Mouse (Mus musculus) heart, embryonic 11.5 days (tissue): ENCODE results near the gene Plxna2. TPM values are rescaled to one million over a fixed set of nuclear protein-coding genes. Genes with fewer than 3 reads are reported as not detected.
A peak's percentile ranks its signal among the peaks of the same experiment; 100 is the strongest.

Source experiments
- ATAC-seq: fragments of 200-750 bp; cut with Nextera tagmentation; replicated peaks from 2 replicates; pipeline ENCODE4 v1.8.0; 2017; ENCODE audit warnings: moderate library complexity; ENCODE audit not compliant: insufficient number of reproducible peaks, low FRiP score, low TSS enrichment
- H3K27ac ChIP-seq: fragments of 300-500 bp; sonication (generic); 2 replicates; pipeline ENCODE4 v1.5.1; 2014; ENCODE audit warnings: mild to moderate bottlenecking, low read depth, low read length
- H3K27me3 ChIP-seq: fragments of 300-500 bp; sonication (generic); 2 replicates; pipeline ENCODE4 v1.6.1; 2014; ENCODE audit warnings: mild to moderate bottlenecking, low read length, mixed read lengths; ENCODE audit not compliant: control insufficient read depth, insufficient read depth
- H3K36me3 ChIP-seq: fragments of 300-500 bp; sonication (generic); 2 replicates; pipeline ENCODE4 v1.6.1; 2014; ENCODE audit warnings: mild to moderate bottlenecking, low read length, moderate library complexity, mixed read lengths; ENCODE audit not compliant: control insufficient read depth, insufficient read depth
- H3K4me1 ChIP-seq: fragments of 300-500 bp; sonication (generic); 2 replicates; pipeline ENCODE4 v1.6.1; 2014; ENCODE audit warnings: low read length; ENCODE audit not compliant: control insufficient read depth, insufficient read depth
- H3K4me2 ChIP-seq: fragments of 300-500 bp; sonication (generic); 2 replicates; pipeline ENCODE4 v1.6.1; 2014; ENCODE audit warnings: mild to moderate bottlenecking, moderate library complexity
- H3K4me3 ChIP-seq: fragments of 300-500 bp; sonication (generic); 2 replicates; pipeline ENCODE4 v1.5.1; 2014; ENCODE audit warnings: low read depth, low read length
- H3K9ac ChIP-seq: fragments of 300-500 bp; sonication (generic); 2 replicates; pipeline ENCODE4 v1.6.1; 2014; ENCODE audit warnings: mild to moderate bottlenecking, low read depth, low read length, moderate library complexity
- H3K9me3 ChIP-seq: fragments of 300-500 bp; sonication (generic); replicated peaks from 2 replicates; pipeline ENCODE4 v1.6.1; 2016; ENCODE audit warnings: low read length; ENCODE audit not compliant: control insufficient read depth
- WGBS: fragments of 180-500 bp; shearing (Covaris S2); extraction: QIAGEN DNeasy Blood & Tissue Kit; methylation state at CpG from one replicate; pipeline ENCODE4 v1.1.7; 2014; ENCODE audit not compliant: insufficient replicate concordance; 5-methylcytosine and 5-hydroxymethylcytosine counted together
- polyA plus RNA-seq: library from polyadenylated mRNA; unstranded; fragments of >200 nt; fragmentation: Nextera tagmentation; extraction: Ambion mirVana; gene quantifications from 2 replicates; pipeline ENCODE4 v1.2.1, GENCODE M21; 2014

Plxna2 gene
- polyA plus RNA-seq, 1 experiment from 2014 or later, result 6.4 TPM

DNA sequence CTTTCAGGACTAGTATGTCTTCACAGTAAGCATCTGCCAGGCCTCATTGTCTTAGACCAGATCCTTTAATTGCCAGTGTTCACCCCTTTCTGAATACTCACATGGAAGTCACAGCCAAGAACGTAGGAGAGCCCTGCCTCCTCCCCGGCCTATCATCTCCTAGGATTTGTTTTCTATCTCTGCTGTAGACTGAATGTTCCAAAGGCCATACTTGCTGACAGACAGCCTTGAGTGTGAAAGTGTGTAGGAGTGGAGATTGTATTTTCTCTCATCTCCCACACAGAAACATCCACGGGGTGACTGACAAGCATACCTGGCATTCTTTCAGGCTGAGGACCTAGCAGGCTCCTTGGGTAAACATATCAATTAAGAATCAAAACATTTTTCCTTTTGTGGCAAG, 177.3 kb downstream of the Plxna2 start:
- Histone ChIP-seq H3K9ac (no peak overlapping the region), H3K9me3 (no peaks in the 10 kb centered on the region), H3K4me3 (no peak overlapping the region), H3K4me1 (no peaks in the 10 kb centered on the region), H3K27ac (no peak overlapping the region), H3K4me2 (no peak overlapping the region), H3K36me3 (peaks cover 7% of the 10 kb centered on the region), H3K27me3 (no peaks in the 10 kb centered on the region; the same call in 1 of the 2 replicates)
- ATAC-seq, result no peak
- WGBS, result 39% methylated on average over 3 of the region's 3 CpGs

DNA sequence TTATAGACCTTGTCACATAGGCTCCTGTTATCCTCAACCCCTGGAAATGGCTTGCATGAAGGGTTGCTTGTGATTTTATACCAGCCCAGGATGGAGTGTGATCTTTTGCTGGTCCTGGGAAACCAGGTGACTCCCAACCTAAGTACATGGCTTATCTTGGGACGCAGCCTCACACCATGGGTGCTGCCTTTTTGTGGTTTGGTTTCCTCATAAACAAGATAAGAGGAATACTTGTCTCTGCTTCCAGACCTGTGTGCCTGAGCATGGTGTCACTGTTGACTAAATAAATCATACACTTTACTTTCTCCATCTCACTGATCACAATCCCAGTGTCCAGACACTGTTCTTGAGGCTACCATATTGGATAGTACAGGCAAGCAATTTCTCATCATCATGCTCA, 179.8 kb downstream of the Plxna2 start:
- Histone ChIP-seq H3K9ac (no peak overlapping the region), H3K36me3 (peaks cover 10% of the 10 kb centered on the region), H3K27me3 (no peaks in the 10 kb centered on the region), H3K4me1 (no peaks in the 10 kb centered on the region), H3K9me3 (no peaks in the 10 kb centered on the region), H3K4me3 (no peak overlapping the region), H3K4me2 (no peak overlapping the region), H3K27ac (no peak overlapping the region)
- WGBS, result 71% methylated on average over 1 of the region's 1 CpGs
- ATAC-seq, result no peak

DNA sequence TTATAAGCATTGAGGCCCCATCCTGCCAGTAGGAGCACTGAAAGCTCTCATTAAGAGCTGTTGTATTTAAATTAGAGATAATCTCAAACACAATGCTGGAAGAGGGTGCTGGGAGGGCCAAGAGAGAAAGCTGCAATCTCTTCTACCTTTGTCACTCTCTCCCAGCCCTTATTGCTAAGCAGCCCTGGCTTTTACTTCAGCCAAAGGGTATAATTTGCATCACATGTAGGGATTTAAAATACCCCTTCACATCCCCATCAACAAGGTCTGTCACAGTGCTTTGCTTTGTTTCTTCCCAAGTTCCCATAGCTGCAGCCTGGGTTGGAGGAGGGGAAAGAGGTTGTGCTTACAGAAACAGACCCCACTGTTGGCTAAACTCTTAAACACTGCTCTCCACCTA, 180.5 kb downstream of the Plxna2 start:
- no peak overlapping the region for H3K4me2 ChIP-seq
- peaks cover 10% of the 10 kb centered on the region for H3K36me3 ChIP-seq
- H3K4me3 ChIP-seq, result no peak overlapping the region
- no peak overlapping the region for H3K27ac ChIP-seq
- ATAC-seq, result no peak
- H3K9me3 ChIP-seq, result no peaks in the 10 kb centered on the region
- no peak overlapping the region for H3K9ac ChIP-seq
- no peaks in the 10 kb centered on the region for H3K27me3 ChIP-seq
- no peaks in the 10 kb centered on the region for H3K4me1 ChIP-seq

DNA sequence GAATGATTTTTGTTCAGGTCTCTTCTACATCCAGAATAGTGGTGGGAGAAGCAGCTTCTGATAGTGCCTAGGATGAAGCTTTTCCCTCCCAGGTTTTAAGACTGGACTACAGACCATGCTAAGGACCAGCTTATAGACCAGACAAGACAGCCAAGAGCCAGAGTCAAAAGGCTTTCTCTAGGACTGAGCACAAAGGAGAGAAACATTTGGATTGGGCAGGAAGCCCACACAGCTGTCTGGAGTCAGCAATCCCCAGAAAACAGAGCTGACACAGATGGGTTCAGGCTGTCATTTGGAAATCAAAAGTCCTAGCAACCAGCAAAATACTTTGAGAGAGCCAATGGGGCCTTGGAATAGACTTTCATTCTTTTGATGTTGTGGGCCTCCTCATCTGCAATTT, 190.2 kb downstream of the Plxna2 start:
- Histone ChIP-seq H3K27me3 (no peaks in the 10 kb centered on the region), H3K4me3 (no peak overlapping the region), H3K36me3 (peaks cover 10% of the 10 kb centered on the region; the same call in 1 of the 2 replicates), H3K9ac (no peak overlapping the region), H3K4me1 (0 out of 2 replicates have a peak, but pooled peaks cover 3% of the 10 kb centered on the region), H3K27ac (no peak overlapping the region), H3K4me2 (no peak overlapping the region), H3K9me3 (no peaks in the 10 kb centered on the region)
- no peak for ATAC-seq

DNA sequence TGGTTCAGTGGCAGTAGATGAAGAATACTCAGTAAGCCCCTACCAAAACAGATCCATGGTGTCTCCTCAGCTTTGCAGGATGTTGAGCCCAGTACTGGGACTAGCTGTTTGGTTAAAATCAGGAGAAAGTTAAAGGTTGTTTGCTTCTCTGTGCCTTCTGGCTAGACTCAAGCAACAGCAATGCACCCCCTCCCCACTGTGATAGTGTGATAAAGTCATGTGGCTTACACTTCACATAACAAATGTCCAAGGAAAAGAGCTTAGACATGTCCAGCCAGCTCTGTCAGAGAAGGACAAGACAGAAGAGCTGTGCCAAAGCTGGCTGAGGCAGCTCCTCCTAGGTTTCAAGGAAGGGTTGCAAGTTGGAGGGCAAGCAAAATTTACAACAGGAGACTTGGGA, 190.7 kb downstream of the Plxna2 start:
- H3K4me3 ChIP-seq, result no peak overlapping the region
- no peak overlapping the region for H3K27ac ChIP-seq
- no peak for ATAC-seq
- no peak overlapping the region for H3K4me2 ChIP-seq
- 0 out of 2 replicates have a peak, but pooled peaks cover 3% of the 10 kb centered on the region for H3K4me1 ChIP-seq
- H3K9me3 ChIP-seq, result no peaks in the 10 kb centered on the region
- no peaks in the 10 kb centered on the region for H3K27me3 ChIP-seq
- H3K36me3 ChIP-seq, result peaks cover 10% of the 10 kb centered on the region; the same call in 1 of the 2 replicates
- H3K9ac ChIP-seq, result no peak overlapping the region

DNA sequence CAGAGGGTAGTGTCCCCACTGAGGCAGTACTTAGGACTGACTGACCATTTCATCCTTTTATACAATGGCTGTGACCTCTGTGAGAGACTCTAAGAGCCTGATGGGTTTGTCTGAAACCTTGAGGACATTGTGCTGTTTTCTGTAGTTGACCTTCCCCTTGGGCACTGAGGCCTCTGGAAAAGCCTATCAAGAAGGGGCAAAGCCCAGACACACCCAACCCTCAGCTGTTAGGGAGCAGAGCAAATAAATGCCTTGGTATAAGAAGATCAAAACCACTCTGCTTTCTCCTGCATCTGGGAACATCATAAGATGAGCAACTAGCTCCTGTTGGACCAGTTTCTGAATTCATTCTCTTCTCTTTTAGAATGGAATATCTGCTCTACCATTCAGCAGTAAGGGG, 191.6 kb downstream of the Plxna2 start:
- H3K4me2 ChIP-seq, result no peak overlapping the region
- 0 out of 2 replicates have a peak, but pooled peaks cover 3% of the 10 kb centered on the region for H3K4me1 ChIP-seq
- no peaks in the 10 kb centered on the region for H3K27me3 ChIP-seq
- no peaks in the 10 kb centered on the region for H3K9me3 ChIP-seq
- H3K9ac ChIP-seq, result no peak overlapping the region
- H3K27ac ChIP-seq, result no peak overlapping the region
- H3K4me3 ChIP-seq, result no peak overlapping the region
- ATAC-seq, result no peak
- peaks cover 10% of the 10 kb centered on the region; the same call in 1 of the 2 replicates for H3K36me3 ChIP-seq

DNA sequence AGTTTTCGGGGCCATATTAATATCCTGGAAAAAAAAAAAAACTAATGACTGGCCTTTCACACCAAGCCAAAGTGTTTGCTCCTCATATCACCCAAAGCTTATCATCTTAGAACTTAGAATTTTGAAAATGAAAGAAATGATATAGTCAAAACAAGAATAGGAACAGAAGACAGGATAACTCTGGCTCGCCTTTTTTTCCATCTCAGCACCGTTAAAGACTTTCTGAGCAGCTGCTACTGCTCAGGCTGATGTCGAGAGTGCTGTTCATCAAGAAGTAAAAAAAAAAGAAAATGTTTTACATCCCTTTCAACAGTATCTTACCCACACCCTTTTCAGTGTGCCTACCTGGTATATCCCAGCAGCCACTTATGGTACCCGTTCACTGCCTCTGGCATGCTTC, 196.2 kb downstream of the Plxna2 start:
- H3K36me3 ChIP-seq, result peaks cover 7% of the 10 kb centered on the region; the same call in 1 of the 2 replicates
- H3K9me3 ChIP-seq, result no peaks in the 10 kb centered on the region
- no peak overlapping the region for H3K9ac ChIP-seq
- ATAC-seq, result no peak
- H3K4me3 ChIP-seq, result no peak overlapping the region
- no peaks in the 10 kb centered on the region for H3K27me3 ChIP-seq
- 72% methylated on average over 5 of the region's 5 CpGs for WGBS
- H3K27ac ChIP-seq, result no peak overlapping the region
- peaks cover 6% of the 10 kb centered on the region for H3K4me1 ChIP-seq
- no peak overlapping the region for H3K4me2 ChIP-seq

DNA sequence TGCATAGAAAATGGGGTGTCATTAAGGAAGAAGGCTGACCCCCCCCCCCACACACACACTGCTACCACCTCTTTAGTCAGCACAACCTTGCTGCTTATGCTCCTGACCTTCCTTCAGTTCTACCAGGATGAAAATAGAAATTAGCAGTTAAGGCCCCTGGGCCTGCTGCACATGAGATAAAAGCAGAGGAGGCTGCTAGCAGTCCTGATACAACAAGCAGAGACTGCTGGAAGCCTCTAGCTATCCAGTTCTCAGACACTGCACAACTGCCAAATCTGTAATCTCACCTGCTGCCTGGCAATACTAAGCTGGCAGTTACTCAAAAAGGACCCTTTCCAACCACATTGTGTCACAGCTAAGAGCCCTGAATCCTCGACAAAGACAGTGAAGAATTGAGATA, 197.5 kb downstream of the Plxna2 start:
- H3K27ac ChIP-seq, result peak overlapping the region; percentile 73
- 22% methylated on average over 1 of the region's 1 CpGs for WGBS
- H3K9ac ChIP-seq, result no peak overlapping the region
- no peak overlapping the region for H3K4me3 ChIP-seq
- H3K4me1 ChIP-seq, result peaks cover 6% of the 10 kb centered on the region
- no peak for ATAC-seq
- no peaks in the 10 kb centered on the region for H3K9me3 ChIP-seq
- H3K27me3 ChIP-seq, result no peaks in the 10 kb centered on the region
- peaks cover 6% of the 10 kb centered on the region; the same call in 1 of the 2 replicates for H3K36me3 ChIP-seq
- no peak overlapping the region for H3K4me2 ChIP-seq

DNA sequence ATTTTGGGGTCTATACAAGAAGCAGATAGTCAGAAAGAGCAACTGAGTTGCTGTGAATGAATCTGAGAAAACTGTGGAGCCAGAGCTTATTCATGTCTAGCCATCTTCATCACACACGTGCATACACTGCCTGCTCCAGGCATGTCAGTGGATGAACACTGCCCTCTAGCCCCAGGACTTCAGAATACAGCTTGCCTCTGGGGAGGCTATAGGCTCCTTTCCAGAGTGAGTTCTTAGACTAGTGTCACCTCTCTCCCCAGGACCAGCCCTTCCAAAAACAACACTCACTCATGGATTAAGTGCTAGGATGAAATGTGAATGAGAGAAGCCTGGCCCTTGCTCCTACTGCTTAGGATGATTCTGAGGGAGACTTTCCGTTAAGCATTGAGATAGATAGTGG, 198.9 kb downstream of the Plxna2 start:
- peak; percentile 75; the same call in 1 of the 2 replicates for ATAC-seq
- WGBS, result 35% methylated on average over 2 of the region's 2 CpGs
- Histone ChIP-seq H3K4me2 (no peak overlapping the region), H3K4me3 (no peak overlapping the region), H3K36me3 (peaks cover 3% of the 10 kb centered on the region; the same call in 1 of the 2 replicates), H3K9me3 (no peaks in the 10 kb centered on the region), H3K9ac (no peak overlapping the region), H3K4me1 (peaks cover 11% of the 10 kb centered on the region), H3K27ac (no peak overlapping the region), H3K27me3 (no peaks in the 10 kb centered on the region)
